Mouse (Mus musculus): ENCODE measurements around the gene Rab3gap1.
"Not testable (repeated sequence)": the region's sequence is repeated elsewhere in the genome, so short reads cannot be mapped to it uniquely, and the experiment has no call there.

Rab3gap1 gene

DNA sequence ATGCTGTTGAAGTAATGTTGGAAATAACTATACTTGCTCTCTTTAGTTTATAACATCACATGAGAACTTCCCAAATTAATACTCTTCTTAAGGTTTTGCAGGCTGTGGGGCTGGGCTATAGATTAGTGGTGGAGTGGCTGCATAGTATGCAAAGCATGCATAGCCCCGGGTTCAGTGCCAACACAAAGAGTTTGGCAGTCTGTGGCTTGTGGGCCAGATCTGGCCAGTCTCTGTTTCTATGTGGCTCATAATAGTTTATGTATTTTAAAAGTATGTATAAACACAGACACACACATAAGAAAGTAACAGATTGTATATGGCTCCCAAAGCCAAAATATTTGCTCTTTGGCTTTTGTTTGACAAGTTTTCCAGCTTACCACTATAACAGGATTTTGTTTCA lies 47.2 kb downstream of the Rab3gap1 start:
- DNase-seq (ENCODE audit: low read depth): peak; percentile 42

DNA sequence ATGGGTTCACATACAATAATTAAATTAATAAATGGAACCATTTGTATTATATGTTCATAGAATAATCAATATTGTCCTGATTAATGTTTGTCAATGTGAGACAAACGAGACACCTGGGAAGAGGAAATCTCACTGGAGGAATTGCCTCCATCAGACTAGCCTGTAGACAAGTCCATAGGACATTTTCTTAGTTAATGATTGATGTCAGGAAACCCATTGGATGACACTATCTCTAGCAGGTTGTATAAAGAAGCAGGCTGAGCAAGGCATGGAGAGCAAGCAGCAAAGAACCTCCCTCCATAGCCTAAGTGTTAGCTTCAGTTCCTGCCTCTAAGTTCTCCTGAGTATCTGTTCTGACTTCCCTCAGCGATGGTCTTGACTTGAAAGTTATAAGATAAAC lies 64.8 kb downstream of the Rab3gap1 start:
- DNase-seq (ENCODE audit: low read depth): no peak

DNA sequence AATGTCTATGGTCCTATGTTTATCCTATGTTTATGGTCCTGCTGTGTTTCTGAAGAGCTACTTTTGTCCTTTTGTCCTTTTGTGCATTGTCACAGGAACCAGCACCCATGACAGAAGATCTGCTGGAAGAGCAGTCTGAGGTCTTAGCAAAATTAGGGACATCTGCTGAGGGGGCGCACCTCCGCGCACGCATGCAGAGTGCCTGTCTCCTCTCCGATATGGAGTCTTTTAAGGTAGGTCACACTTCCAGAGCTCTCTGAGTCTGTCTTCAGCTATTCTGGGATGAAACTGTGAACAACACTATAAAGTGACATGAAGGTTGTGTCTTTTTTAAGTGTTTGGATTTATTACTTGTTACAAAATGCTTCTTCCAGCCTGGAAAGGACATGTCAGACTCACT lies 65.7 kb downstream of the Rab3gap1 start:
- no peak for DNase-seq (ENCODE audit: low read depth)

DNA sequence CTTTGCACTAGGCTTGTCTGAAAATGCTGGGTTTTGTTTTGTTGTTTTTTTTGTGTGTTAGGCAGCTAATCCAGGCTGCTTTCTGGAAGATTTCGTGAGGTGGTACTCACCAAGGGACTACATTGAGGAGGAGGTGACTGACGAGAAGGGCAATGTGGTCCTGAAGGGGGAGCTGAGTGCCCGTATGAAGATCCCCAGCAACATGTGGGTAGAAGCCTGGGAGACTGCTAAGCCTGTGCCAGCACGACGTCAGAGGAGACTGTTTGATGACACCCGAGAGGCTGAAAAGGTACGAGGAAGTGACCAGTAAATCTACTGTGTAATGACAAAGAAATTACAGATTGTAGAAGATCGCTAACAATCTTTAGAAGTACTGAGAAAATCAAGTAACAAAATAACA lies 68.7 kb downstream of the Rab3gap1 start:
- no peak for DNase-seq (ENCODE audit: low read depth)

DNA sequence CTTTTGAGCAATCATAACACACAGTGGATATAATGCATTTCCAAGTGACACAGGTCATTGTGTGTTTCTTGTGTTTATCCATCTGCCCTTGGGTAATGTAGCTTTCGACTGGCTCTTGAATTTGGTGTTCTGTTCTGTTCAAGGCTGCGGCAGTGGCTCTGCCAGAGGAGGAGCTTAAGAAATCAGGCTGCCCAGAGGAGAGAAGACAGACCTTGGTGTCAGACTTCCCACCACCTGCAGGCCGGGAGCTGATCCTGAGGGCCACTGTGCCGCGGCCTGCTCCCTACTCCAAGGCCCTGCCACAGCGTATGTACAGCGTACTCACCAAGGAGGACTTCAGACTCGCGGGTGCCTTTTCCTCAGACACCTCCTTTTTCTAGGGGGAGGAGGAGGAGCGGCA lies 73.7 kb downstream of the Rab3gap1 start:
- DNase-seq (ENCODE audit: low read depth): no peak

DNA sequence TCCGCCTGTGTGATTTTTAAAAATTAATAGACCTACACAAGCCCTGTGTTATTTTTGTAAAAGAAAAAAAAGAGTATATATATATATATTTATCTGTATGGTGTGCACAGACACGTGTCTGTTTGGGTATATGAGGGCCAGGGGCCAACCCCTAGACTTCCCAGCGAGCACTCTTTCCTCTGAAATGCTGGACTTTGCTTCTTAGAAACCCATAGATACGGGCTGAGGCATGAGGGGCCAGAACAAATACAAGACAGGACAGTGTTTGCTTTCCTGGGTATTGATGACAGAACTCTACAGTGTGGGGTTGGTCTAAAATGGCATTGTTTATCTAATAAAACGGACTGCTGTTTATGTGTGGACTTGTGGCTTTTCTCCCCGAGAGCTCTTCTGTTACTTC lies 74.9 kb downstream of the Rab3gap1 start:
- DNase-seq (ENCODE audit: low read depth): no peak

DNA sequence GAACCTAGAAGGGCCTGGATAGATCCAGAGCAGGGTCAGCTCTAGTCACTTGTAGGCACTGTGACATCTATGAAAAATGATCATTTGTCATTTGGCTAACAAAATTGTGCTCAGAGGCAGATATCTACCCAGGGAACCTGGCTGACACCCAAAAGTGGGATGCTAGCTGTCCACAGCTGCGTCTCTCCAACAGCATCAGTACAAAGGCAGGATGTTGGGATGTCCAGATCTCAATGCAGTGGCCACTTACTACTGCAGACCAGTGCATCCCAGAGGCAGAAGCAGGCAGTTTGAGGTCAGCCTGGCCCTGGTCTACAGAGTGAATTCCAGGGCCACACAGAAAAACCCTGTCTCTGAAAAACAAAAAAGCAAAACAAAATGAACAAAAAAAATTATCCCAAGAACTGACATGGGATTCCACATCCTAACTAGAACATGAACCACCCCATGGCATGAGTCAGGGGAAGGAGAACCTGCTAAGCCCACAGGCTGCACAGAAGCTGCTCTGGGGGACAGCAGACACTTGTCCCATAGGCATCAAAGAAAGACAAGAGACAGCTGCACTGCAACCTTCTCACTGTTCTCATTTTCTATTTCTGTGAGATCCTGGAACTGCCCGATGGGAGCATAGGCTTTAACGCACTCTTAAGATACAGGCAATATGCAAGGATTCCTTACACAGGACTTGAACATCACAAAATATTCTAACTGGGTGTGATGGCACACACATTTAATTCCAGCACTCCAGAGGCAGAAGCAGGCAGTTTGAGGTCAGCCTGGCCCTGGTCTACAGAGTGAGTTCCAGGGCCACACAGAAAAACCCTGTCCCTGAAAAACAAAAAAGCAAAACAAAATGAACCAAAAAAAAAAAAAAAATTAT lies 77.4 kb downstream of the Rab3gap1 start:
- DNase-seq (ENCODE audit: low read depth): no peak

DNA sequence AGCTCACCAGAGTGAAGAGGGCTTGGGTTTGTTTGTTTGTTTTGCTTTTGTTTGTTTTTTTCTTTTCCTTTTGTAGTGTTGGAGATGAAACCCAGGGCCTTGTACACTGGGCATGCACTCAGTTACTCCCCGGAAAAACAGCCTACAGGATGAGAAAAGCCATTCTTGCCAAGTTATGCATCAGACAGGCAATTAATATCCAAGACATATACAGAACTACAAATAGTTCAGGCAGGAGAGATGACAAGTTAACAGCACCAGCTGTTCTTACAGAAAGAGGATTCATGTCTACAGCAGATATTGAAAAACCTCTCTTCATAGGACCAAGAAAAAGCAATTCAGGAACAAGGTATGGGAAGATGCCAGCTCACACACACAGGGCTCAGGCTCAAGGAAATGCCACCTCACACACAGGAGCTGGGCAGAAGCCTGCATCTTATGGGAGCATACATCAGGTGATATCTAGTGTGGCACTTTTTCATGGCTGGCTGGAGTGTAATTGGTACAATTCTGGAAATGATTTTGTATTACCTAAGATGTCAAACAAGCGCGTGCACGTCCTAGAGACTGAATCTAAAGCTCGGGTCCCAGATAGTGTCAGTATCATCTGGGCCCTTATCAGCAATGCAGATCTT lies 78.2 kb downstream of the Rab3gap1 start:
- DNase-seq (ENCODE audit: low read depth): no peak

DNA sequence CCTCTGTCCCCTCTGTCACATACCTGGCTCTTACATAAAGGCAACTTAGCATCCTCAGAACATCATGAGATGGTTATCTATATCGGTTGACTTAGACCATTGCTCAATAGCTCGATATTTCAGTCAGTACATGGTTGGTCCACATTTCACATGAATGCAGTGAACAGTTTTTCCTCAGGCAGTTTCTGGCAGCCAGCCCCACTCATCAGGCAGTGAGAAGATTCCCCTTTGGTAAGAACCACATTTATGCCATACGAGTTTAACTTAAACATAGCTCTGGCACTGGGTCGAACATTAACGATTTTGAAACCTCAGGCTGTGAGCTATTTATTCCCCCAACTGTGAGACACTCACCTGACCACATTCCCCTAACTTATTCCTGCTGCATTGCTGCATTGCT lies 80.2 kb downstream of the Rab3gap1 start:
- DNase-seq (ENCODE audit: low read depth): no peak

DNA sequence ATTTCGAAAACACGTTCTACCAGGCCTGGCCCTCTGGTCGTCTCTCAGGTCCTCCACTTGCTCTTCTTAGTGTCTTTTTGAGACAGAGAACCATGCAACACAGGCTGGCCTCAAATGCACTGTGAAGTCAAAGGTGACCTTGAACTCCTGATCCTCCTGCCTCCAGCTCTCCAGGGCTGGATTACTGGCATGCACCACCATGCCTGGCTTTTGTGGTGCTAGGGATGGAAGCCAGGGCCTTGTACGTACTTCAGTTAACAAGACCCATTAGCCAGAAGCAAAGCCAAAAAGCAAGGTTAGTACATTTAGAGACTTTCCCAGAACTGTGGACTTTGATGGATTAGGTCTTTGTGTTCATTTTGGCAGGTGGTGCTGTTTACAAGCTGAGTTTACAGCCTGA lies 83.7 kb downstream of the Rab3gap1 start:
- no peak for DNase-seq (ENCODE audit: low read depth)

DNA sequence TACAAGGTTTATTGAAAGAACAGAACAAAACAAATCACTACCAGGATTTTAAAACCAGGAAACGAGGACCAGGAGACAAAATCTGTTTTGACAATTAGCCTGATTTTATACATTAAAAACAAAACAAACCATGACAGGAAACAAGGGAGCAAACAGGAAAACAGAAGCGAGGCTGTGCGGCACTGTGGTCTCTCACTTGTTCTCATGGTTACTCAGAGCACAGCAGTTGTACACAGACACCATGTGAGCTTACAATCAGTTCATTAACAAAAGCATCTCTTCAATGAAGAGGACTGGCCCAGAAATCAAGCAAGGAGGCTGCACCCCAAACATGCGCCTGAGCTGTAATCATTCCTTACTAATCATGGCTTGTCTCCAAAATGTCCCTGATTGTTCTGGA lies 85.6 kb downstream of the Rab3gap1 start:
- DNase-seq (ENCODE audit: low read depth): not testable (repeated sequence)

DNA sequence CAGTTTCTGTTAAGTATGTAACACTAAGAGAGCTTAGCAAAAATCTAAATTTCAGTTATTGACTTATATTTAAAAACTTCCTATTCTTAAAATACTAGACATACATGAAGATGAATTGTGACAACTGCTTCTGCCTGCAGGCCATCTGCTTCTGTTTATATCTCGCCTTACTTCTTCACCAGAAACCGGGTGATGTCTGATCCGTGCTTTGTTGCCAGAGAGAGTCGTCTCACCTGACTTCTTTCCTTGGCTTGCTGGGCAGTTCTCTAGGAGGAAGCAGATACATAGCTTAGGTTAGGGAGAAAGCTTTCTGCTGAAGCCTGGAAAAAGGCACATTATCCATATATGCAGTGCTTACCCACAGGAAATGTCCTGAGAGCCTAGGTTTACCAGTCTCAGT lies 86.2 kb downstream of the Rab3gap1 start:
- DNase-seq (ENCODE audit: low read depth): no peak

DNA sequence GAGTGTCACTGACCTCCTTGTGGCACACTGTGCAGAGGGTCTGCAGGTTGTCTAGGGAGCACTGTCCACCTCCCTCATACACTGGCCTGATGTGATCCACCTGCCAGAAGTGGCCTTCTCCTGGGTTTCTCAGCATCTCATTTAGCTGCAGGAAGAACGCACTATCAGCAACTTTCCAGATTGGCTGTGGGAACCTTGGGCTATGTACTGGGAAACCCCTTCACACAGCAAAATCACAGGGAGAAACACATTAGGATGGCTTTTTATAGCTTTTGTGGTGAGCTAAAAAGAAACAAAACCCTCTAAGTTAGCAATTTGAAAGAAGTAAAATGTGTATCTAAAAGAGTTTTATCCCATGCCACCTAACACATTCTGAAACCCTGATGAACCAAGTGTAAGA lies 88.0 kb downstream of the Rab3gap1 start:
- no peak for DNase-seq (ENCODE audit: low read depth)

DNA sequence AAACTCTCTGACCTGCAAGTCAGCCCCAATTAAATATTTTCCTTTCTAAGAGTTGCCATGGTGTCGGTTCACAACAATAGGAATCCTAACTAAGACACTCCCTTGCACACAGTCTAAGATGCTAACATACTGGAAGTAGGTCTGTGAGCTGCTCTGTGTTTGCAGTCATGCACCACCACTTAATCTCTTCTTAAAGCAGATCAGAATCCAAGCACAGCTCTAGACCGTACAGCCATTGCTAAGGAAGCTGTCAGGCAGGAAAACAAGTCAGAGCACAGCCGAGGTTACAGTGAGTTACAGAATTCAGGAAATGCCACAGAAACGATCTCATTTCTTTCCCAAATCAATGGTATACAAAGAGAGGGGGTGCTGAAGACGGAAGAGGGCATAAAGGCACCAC lies 90.2 kb downstream of the Rab3gap1 start:
- no peak for DNase-seq (ENCODE audit: low read depth)

DNA sequence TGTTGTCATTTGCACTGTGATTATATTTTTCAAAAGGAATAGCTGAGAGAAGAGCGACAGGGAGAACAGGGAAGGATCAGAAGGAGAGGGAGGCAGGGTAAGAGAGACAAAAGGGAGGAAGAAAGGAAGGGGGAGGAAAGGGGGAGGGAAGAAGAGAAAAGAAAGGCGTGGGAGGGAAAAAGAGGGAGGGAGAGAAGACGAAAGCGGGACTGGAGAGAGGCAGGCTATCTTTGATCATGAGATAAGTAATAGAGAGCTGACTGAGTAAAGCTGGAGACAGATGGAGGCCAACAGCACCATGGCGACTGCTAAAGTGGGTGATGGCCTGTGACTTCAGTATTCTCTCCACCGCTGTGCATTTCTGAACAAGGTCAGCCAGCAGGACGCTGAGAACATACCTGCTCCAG lies 90.7 kb downstream of the Rab3gap1 start:
- DNase-seq (ENCODE audit: low read depth): no peak

DNA sequence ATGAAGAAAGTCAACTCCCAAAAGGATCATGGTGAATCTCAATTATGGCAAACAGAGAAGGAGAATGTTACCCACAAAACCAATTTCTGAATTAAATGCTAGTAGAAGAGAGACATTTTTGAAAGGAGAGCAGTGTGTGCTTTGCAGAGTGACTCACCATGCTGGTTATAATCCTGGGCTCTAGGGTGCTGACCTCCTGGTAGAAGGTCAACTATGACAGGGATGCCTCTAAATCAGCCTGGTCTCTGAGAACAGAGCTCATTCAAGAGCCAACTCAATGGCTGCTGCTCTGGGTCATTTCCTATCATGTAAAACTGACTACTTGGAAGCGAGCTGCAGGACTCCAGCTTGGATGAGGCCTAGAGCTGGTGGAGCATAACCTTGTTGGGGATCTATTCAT lies 92.6 kb downstream of the Rab3gap1 start:
- peak; percentile 76 for DNase-seq (ENCODE audit: low read depth)

DNA sequence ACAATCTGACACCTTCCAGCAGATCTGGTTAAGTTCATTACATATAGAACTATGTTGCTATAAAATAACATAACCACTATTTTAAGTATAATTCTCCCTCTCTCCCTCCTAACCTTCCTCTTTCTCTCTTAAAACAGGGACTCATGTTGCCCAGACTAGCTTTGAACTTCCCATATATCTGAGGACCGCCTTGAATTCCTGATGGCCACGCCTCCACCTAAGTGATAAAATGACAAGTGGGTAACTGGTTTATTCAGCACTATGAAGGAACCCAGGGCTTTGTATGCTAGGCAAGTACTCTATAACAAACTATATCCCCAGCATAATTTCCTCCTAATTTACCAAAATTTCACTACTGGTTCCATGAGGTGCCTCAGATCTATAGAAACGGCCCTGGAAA lies 94.8 kb downstream of the Rab3gap1 start:
- DNase-seq (ENCODE audit: low read depth): no peak

DNA sequence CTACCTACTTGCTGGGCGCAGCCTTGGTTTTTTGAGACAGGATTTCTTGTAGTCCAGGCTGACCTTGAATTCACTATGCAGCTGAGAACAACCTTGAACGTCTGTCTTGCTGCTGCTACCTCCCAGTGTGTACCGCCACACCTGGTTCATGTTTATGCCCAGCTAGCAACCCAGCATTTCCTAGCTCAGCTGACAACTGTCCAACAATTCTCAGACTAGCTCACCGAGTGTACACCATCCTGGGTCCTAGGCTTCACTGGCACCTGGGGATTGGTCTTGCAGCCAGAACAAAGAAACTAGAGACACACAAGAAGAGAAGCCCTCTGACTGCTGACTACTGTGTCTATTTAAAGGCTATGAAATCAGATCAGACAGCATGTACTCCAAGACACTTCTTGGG lies 102.3 kb downstream of the Rab3gap1 start:
- no peak for DNase-seq (ENCODE audit: low read depth)

DNA sequence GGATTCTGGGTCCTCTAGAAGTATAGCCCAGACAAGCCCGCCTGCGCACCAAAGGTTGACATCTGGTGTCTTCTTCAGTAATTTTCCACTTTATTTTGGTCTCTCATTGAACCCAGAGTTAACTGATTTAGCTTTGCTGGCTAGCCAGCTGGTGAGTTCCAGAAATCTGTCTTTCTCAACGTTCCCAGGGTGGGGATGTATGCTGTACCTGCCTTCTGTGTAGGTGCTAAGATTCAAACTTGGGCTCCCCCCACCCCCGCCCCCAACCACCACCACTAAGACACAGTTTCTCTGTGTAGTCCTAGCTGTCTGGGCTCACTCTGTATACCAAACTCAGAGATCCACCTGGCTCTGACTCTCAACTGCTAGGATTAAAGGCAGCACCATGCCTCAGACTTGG lies 105.5 kb downstream of the Rab3gap1 start:
- DNase-seq (ENCODE audit: low read depth): no peak

DNA sequence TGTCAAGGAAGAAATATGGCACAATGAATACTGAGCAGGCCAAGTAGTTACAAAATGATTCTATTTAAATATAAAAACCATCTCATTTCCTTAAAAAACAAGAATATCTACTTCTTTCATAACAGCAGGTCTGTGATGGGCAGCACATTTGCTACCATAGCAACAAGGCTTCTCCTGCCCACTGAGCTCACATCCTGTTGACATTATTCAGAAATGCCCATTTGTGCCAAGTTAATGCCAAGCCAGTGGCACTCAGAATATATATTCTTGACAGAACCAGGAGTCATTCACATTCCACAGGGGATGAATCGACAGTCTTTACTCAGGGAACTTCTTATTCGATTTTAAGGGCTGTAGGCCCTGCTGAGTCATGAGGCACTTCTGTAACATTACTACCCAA lies 107.1 kb downstream of the Rab3gap1 start:
- peak; percentile 82 for DNase-seq (ENCODE audit: low read depth)

DNA sequence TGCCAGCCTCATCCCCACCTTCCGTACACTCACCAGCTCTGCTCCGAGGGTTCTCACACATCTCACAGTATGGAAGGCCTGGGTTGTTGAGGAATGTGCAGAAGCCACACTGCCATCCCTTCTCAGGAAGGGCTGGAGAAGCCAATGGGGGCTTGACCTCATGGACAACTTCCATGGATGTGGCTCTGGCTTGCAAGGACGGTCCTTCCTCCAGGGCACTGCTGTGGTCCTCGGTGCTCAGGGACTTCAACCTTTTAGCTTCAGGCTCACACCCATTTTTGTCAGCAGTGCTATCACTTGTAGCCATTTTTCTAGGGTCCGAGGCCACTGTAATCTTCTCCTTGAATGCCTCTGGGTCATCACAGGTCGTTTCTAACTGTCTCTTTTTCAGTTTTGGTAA lies 107.5 kb downstream of the Rab3gap1 start:
- DNase-seq (ENCODE audit: low read depth): no peak

DNA sequence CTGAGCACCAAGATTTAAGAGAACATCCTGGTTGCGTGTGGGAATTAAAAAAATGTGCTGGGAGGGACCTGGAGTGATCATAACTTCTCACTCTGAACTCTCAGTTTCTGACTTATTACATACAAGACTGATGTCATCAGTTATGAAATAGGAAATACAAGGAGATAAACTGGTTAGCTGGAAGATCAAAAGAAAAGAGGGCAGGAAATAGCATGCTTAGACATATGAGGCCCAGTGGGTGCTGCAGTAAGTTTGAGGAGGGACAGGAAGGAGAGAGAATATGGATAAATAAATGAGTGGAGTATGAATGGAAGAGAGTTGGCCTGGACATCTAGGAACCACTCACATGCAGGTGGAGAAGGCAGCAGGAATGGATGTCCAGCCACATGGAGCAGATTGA lies 109.6 kb downstream of the Rab3gap1 start:
- no peak for DNase-seq (ENCODE audit: low read depth)

DNA sequence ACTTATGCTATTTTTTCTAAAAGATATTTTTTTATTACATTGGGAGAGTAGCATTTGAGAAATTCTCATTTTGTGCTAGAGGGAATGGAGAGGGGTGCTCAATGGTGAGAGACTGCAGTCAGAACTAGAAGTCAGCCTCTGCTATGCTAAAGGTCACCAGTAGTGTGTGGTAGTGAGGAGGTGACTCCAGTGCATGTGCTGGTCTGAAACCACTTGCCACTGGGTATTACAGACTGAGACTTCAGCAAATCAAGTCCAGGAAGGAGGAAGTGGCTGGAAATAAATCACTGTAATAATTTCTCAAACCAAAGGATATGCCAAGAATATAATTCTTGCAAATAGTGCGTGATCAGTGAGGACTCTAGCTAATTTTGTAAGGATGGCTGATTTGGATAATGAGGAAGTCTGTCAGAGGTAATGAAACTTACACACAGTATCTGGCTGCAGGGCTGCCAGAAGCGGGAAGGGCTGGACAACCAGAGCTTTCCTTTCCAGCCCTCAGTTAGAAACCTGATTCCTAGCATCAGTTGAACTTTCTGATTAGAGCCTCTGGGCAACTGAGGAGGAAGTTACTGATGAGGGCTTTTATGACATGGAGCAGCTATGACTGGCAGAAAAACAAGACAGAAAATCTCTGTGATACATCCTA lies 112.5 kb downstream of the Rab3gap1 start:
- no peak for DNase-seq (ENCODE audit: low read depth)

Data from NIH3T3 (cell line).